Mouse (Mus musculus) limb, embryonic 13.5 days (tissue): ENCODE measurements around the gene Crb2. TPM values are rescaled to one million over a fixed set of nuclear protein-coding genes. Genes with fewer than 3 reads are reported as not detected.

Experiments used
- ATAC-seq: fragments of 200-750 bp; cut with Nextera tagmentation; 2 replicates; pipeline ENCODE4 v1.8.0; 2017; ENCODE audit warnings: low read depth, moderate number of reproducible peaks, moderate TSS enrichment; ENCODE audit not compliant: low FRiP score
- H3K27ac ChIP-seq: fragments of 300-500 bp; sonication (generic); 2 replicates; pipeline ENCODE4 v1.5.1; 2015; ENCODE audit warnings: inconsistent platforms, mild to moderate bottlenecking, moderate library complexity
- H3K27me3 ChIP-seq: fragments of 300-500 bp; sonication (generic); 2 replicates; pipeline ENCODE4 v1.6.1; 2015; ENCODE audit warnings: mild to moderate bottlenecking, inconsistent platforms
- H3K36me3 ChIP-seq: fragments of 300-500 bp; sonication (generic); 2 replicates; pipeline ENCODE4 v1.6.1; 2015; ENCODE audit warnings: inconsistent platforms, mild to moderate bottlenecking, moderate library complexity
- H3K4me1 ChIP-seq: fragments of 300-500 bp; sonication (generic); 2 replicates; pipeline ENCODE4 v1.6.1; 2015; ENCODE audit warnings: inconsistent platforms
- H3K4me2 ChIP-seq: fragments of 300-500 bp; sonication (generic); replicated peaks from 2 replicates; pipeline ENCODE4 v1.6.1; 2015; ENCODE audit warnings: inconsistent platforms, mild to moderate bottlenecking, moderate library complexity
- H3K4me3 ChIP-seq: fragments of 300-500 bp; sonication (generic); 2 replicates; pipeline ENCODE4 v1.5.1; 2015; ENCODE audit warnings: moderate library complexity, mild to moderate bottlenecking, inconsistent platforms
- H3K9ac ChIP-seq: fragments of 300-500 bp; sonication (generic); 2 replicates; pipeline ENCODE4 v1.6.1; 2015; ENCODE audit warnings: mild to moderate bottlenecking, inconsistent platforms
- H3K9me3 ChIP-seq: fragments of 300-500 bp; sonication (generic); 2 replicates; pipeline ENCODE4 v1.6.1; 2016; ENCODE audit warnings: inconsistent platforms
- WGBS: fragments of 180-500 bp; shearing (Covaris S2); methylation state at CpG from one replicate; pipeline ENCODE4 v1.1.7; 2015; 5-methylcytosine and 5-hydroxymethylcytosine counted together
- polyA plus RNA-seq: library from polyadenylated mRNA; unstranded; fragments of >200 nt; fragmentation: Nextera tagmentation; extraction: Ambion mirVana; gene quantifications from 2 replicates; pipeline ENCODE4 v1.2.1, GENCODE M21; 2015

The Crb2 gene
- polyA plus RNA-seq, 1 experiment from 2014 or later: 0.56 TPM

DNA sequence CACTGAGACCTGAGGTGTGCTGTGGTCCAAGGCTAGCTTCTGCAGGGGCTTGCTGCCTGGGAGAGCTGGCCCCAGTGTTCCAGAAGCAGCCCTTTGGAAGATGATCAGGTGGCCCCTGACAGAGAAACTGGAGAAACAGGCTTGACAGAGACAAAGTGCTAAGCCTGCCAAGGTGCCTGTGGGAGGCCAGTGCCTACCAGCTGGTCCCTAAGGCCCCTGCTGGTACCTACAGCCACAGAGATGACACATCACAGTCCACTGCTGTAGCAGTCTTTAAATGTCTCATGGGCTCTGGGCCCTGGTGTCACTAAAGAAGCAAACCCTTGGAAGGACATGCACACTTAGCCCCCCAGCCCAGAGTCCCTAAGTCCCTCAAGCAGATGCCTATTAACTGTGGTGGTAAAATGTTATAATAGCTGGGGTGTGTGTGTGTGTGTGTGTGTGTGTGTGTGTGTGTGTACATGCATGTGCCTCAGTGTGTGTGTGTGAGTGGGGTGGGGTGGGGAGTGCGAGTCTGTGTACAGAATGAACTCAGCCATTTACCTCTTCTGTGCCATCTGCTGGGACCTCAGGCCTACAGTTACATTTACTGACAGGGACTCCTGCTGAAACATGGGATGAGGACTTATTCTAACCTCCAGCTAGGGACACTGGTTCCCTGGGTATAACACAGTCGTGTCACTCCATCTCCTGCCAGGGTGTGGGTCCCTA, 19.7 kb upstream of the Crb2 start:
- Histone ChIP-seq H3K4me2 (no peak overlapping the region), H3K9me3 (no peaks in the 10 kb centered on the region), H3K4me3 (no peak overlapping the region), H3K36me3 (no peaks in the 10 kb centered on the region), H3K27me3 (0 out of 2 replicates have a peak, but pooled peaks cover 4% of the 10 kb centered on the region), H3K4me1 (peaks cover 41% of the 10 kb centered on the region), H3K27ac (no peak overlapping the region), H3K9ac (no peak overlapping the region)
- WGBS: 83% methylated on average over 2 of the region's 2 CpGs
- ATAC-seq: no peak

DNA sequence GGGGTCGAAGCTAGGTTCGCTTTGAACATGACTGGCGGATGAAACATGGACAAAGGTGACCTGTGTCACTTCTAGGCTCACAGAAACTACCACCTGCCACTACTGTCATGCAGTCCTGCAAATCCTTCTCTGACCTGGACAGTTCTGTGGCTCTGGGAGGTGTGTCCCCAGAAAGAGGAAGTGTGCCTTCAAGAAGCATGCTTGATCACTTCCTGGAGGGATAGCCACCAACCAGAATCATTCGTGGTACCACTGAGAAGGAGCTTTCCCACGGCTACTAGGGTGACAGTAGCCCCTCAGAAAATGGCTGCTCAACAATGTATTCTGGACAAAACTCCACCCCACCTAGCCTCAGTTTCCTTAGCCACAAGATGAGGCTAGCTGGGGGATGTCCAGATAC, 19.0 kb upstream of the Crb2 start:
- no peak overlapping the region for H3K4me3 ChIP-seq
- no peak overlapping the region for H3K9ac ChIP-seq
- H3K4me1 ChIP-seq: peaks cover 41% of the 10 kb centered on the region
- ATAC-seq: no peak
- no peaks in the 10 kb centered on the region for H3K9me3 ChIP-seq
- 89% methylated on average over 5 of the region's 5 CpGs for WGBS
- no peak overlapping the region for H3K4me2 ChIP-seq
- no peaks in the 10 kb centered on the region for H3K36me3 ChIP-seq
- no peak overlapping the region for H3K27ac ChIP-seq
- 0 out of 2 replicates have a peak, but pooled peaks cover 4% of the 10 kb centered on the region for H3K27me3 ChIP-seq

DNA sequence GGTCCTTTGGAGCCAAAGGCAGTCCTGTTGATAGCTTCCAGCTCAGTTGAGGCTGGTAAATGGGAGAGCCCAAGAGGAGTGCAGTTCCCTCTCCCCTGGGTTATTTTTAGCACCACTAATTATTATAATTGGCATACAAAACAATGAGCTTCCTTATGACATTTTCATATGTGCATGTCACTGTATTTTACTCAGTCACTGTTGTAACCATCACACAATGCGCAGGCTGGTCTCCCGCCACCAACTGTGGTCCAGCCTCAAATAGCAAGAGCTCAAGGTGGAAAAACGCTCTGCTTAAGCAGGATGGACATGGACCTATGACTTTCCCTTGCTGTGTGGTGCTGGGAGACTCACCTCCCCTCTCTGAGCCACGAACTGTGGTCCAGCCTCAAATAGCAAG, 18.3 kb upstream of the Crb2 start:
- Histone ChIP-seq H3K4me3 (no peak overlapping the region), H3K4me2 (peak overlapping the region; percentile 50), H3K9ac (0 out of 2 replicates have a peak overlapping the region, but pooled peaks have one; percentile 32), H3K36me3 (no peaks in the 10 kb centered on the region), H3K27ac (peak overlapping the region; percentile 55; the same call in 1 of the 2 replicates), H3K27me3 (0 out of 2 replicates have a peak, but pooled peaks cover 4% of the 10 kb centered on the region), H3K9me3 (no peaks in the 10 kb centered on the region), H3K4me1 (peaks cover 41% of the 10 kb centered on the region)
- ATAC-seq: 0 out of 2 replicates have a peak, but pooled peaks have one; percentile 13
- 80% methylated on average over 4 of the region's 4 CpGs for WGBS

DNA sequence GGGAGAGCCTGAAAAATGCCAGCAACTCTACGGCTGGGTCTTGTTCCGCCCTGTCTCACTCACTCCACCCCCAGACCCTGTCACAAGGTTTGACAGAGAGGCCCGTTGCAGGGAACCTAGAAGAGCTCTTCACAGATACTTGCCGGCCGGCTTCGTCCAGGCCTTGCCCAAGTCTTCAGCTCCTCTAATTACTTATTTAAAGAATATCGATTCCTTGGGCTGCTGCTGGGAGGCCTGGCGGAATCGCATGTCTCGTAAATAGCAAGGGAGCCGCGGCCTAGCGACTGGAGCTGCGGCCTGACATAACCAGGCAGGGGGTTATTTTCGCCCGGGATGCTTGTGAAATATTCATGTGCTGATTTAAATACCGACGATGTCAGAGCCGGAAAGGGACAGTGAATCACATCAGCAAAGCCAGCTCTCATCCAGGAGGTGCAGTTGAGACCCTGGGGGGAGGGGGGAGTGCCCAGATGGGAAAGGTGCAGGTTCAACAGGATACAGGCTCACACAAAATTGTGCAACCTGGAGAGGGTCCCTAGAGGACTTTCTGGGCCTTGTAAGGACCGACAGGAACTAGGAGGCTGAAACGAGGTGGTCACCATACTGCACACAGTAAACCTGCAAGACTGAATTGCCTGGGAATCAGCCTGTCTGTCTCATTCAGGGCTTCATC, 17.6 kb upstream of the Crb2 start:
- Histone ChIP-seq H3K27me3 (0 out of 2 replicates have a peak, but pooled peaks cover 4% of the 10 kb centered on the region), H3K36me3 (no peaks in the 10 kb centered on the region), H3K9me3 (no peaks in the 10 kb centered on the region), H3K9ac (peak overlapping the region; percentile 45; the same call in 1 of the 2 replicates), H3K4me1 (peaks cover 41% of the 10 kb centered on the region), H3K4me3 (peak overlapping the region; percentile 16; the same call in 1 of the 2 replicates), H3K27ac (peak overlapping the region; percentile 55; the same call in 1 of the 2 replicates), H3K4me2 (peak overlapping the region; percentile 50)
- WGBS: 5% methylated on average over 21 of the region's 21 CpGs
- peak; percentile 73; the same call in 1 of the 2 replicates for ATAC-seq

DNA sequence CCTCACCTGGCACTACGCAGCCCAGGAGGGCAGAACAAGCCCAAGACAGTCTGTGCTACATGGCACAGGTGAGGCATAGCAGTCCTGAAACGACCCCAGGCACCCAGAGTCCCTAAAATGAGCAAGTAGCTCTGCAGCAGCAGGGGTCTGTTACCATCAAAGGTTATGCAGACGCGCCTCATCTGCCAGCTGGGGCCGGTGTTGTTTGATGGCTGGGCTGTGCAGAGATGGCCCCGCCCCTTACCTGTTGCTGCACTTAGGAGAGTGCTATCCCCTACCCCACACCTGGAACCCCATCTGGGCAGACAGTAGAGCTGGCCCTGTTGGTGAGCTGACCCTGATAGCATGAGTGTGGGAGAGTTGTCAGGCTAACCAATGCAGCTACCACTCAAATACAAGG, 15.4 kb upstream of the Crb2 start:
- 24% methylated on average over 6 of the region's 6 CpGs for WGBS
- peaks cover 51% of the 10 kb centered on the region for H3K4me1 ChIP-seq
- no peak overlapping the region; the same call in 1 of the 2 replicates for H3K9ac ChIP-seq
- H3K4me3 ChIP-seq: no peak overlapping the region
- no peaks in the 10 kb centered on the region for H3K9me3 ChIP-seq
- H3K27ac ChIP-seq: no peak overlapping the region
- H3K4me2 ChIP-seq: no peak overlapping the region
- no peaks in the 10 kb centered on the region for H3K36me3 ChIP-seq
- no peak for ATAC-seq
- 0 out of 2 replicates have a peak, but pooled peaks cover 4% of the 10 kb centered on the region for H3K27me3 ChIP-seq

DNA sequence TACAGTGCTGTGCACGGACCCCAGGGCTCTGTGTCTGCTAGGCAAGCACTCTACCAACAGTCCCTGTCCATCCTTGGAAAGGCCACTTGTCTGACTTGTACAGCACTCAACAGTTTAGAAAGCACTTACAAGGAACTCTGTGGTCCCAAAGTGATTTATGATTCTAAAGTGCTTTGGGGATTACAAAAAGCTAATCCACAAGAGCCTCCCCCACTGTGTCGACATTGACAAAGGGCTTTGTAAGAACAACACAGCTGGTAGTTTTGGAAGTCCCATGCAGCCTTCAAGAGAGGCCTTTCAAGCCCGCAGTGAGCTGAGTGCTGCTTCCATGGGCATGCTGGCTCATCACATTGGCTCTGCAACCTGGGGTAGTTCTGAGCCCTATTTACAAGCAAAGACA, 12.4 kb upstream of the Crb2 start:
- no peak overlapping the region for H3K9ac ChIP-seq

DNA sequence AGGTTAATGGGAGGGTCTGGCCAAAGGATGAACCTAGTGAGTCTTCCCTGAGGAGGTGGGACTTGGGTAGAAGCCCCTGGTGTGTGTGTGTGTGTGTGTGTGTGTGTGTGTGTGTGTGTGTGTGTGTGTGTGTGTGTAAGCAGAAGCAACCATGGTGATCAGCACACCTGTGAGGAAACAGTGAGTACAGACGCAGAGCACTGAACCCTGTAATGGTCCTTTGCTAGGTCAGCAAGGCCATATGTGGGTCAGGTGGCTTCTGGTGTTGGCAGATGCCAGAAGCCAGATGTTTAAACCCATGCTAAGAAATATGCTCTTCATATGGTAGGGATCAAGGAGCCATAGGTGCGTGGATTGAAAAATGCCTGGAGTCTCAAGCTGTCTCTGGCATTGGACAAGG, 11.5 kb upstream of the Crb2 start:
- no peak for ATAC-seq
- Histone ChIP-seq H3K4me3 (no peak overlapping the region), H3K27me3 (0 out of 2 replicates have a peak, but pooled peaks cover 4% of the 10 kb centered on the region), H3K4me1 (peaks cover 59% of the 10 kb centered on the region), H3K27ac (no peak overlapping the region), H3K36me3 (no peaks in the 10 kb centered on the region), H3K9me3 (no peaks in the 10 kb centered on the region), H3K4me2 (no peak overlapping the region), H3K9ac (no peak overlapping the region)
- 52% methylated on average over 2 of the region's 2 CpGs for WGBS

More for the DNA sequence above, 12.4 kb upstream of the Crb2 start:
- ATAC-seq: no peak
- WGBS: 25% methylated on average over 3 of the region's 3 CpGs
- Histone ChIP-seq H3K36me3 (no peaks in the 10 kb centered on the region), H3K9me3 (no peaks in the 10 kb centered on the region), H3K27me3 (0 out of 2 replicates have a peak, but pooled peaks cover 4% of the 10 kb centered on the region), H3K4me1 (peaks cover 56% of the 10 kb centered on the region), H3K4me2 (no peak overlapping the region), H3K27ac (no peak overlapping the region), H3K4me3 (no peak overlapping the region)

DNA sequence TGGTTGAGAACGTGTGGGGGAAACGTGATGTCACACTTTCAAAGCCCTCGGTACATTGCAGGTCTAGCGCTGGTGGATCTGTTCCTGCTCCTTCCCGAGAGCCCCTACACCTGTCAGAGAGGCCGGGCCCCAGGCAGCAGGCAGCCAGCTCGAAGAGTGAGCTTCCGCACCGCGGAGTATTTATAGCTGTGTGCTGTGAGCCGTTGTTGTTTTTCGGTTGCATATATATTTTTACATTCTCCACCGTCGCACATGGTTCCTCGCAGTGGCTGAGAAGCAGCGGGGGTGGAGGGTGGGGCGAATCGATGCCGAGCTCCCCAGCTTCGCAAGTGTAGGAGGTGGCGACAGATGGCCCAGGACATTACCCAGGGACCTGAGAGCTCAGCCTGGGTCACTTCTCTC, 11.0 kb upstream of the Crb2 start:
- H3K9ac ChIP-seq: 0 out of 2 replicates have a peak overlapping the region, but pooled peaks have one; percentile 39
- WGBS: 12% methylated on average over 21 of the region's 21 CpGs
- no peaks in the 10 kb centered on the region for H3K36me3 ChIP-seq
- no peak overlapping the region for H3K4me3 ChIP-seq
- H3K4me2 ChIP-seq: peak overlapping the region; percentile 44
- H3K27ac ChIP-seq: no peak overlapping the region
- H3K27me3 ChIP-seq: 0 out of 2 replicates have a peak, but pooled peaks cover under 1% of the 10 kb centered on the region
- ATAC-seq: no peak
- no peaks in the 10 kb centered on the region for H3K9me3 ChIP-seq
- H3K4me1 ChIP-seq: peaks cover 63% of the 10 kb centered on the region

DNA sequence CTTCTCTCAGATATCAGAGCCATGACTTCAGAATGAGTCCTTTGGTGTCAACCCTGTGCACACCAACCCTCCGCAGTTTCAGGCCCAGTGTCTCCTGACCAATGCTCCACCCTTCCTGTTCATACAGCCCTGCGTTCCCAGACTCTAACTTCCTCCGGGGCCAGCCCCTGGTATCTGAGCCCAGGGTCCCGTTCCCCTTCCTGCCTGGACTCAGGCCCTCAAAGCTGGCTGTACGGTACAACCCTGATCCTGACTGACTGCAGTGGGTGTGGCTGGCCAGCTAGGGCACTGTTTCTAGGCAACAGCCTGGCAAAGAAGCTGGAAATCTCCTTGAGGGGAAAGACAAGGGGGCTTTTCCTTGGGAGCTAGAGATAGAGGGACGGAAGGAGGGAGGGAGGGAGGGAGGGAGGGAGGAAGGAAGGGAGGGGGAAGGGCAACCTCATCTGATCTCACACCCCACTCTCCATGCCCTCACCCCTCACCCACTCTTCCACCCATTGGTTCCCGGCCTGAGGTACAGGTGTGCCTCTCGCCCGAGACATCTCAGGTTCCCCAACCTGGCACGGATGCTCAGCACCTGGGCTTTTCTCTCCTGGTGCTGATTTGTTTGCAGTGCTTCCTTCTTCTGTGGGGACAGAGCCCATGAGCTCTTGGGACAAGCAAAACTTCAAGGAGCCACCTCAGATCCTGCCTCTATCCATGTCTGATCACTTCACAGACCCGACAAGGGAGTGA, 9.9 kb upstream of the Crb2 start:
- Histone ChIP-seq H3K9me3 (no peaks in the 10 kb centered on the region), H3K4me3 (no peak overlapping the region), H3K4me1 (peaks cover 64% of the 10 kb centered on the region), H3K36me3 (no peaks in the 10 kb centered on the region), H3K27me3 (no peaks in the 10 kb centered on the region), H3K9ac (no peak overlapping the region), H3K4me2 (no peak overlapping the region), H3K27ac (no peak overlapping the region)
- no peak for ATAC-seq
- WGBS: 64% methylated on average over 11 of the region's 11 CpGs

DNA sequence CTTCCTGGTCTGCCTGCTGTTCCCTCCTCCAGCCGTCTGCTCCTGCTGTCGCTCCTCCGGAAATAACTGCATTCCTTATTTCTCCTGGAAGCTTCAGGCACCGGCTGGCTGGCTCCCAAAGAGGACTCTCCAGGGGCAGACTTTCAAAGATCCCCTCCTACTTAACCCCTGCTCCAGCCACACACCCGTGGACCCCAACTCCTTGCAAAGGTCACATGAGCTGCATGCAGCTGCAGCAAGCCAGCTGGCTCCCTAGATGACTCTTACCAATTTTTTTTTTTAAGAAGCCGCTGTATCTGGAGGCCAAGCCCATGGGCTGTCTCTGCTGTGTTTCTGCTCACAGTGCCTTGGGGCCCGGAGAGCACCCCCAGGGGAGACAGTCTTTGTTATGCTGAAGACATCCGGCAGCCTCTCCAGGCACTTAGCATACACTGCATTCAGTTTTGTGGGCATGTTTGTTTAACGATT, 8.9 kb upstream of the Crb2 start:
- Histone ChIP-seq H3K36me3 (no peaks in the 10 kb centered on the region), H3K4me2 (peak overlapping the region; percentile 27), H3K9ac (no peak overlapping the region), H3K27ac (no peak overlapping the region; the same call in 1 of the 2 replicates), H3K4me1 (peaks cover 68% of the 10 kb centered on the region), H3K4me3 (no peak overlapping the region), H3K27me3 (no peaks in the 10 kb centered on the region), H3K9me3 (no peaks in the 10 kb centered on the region)
- peak; percentile 28; the same call in 1 of the 2 replicates for ATAC-seq
- WGBS: 7% methylated on average over 9 of the region's 9 CpGs

DNA sequence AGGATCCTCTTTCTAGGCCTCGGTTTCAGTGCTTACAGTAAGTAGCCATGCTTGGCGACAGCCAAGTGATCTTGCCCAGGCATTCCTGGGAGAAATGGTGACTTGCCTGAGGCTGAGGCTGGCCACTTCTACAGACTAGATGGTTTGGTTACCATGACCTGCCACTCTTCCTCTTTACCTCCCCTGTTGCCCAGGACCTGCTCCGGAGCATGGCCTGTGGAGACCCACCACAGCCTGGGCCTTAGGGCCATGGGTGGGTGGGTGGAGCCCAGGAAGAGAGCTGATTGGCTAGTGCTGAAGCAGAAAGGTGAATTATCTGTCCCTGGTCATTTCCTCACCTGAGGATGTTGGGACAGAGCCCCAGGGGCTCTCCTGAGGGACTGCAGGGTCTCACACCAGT, 8.3 kb upstream of the Crb2 start:
- Histone ChIP-seq H3K27me3 (no peaks in the 10 kb centered on the region), H3K36me3 (no peaks in the 10 kb centered on the region), H3K4me1 (peaks cover 68% of the 10 kb centered on the region), H3K4me3 (no peak overlapping the region), H3K9ac (no peak overlapping the region), H3K9me3 (no peaks in the 10 kb centered on the region), H3K4me2 (no peak overlapping the region), H3K27ac (peak overlapping the region; percentile 39; the same call in 1 of the 2 replicates)
- WGBS: 66% methylated on average over 3 of the region's 3 CpGs
- no peak for ATAC-seq
